Mouse (Mus musculus) activated CD4-positive, CD25-positive, alpha-beta regulatory T cell, adult 4 months (primary cell): ENCODE results near the gene Aoc1. TPM values are rescaled to one million over a fixed set of nuclear protein-coding genes. Genes with fewer than 3 reads are reported as not detected.
A peak's percentile ranks its signal among the peaks of the same experiment; 100 is the strongest.

Experiments used
- ATAC-seq: one replicate; pipeline ENCODE4 v1.8.0; 2017
- polyA plus RNA-seq, 2 experiments: library from polyadenylated mRNA; unstranded; fragments of 100-300 nt; shearing (Covaris generic); gene quantifications; one replicate each; pipeline ENCODE4 v1.2.1; 2017

Gene Aoc1
- not detected for polyA plus RNA-seq

- no peak for ATAC-seq
Observed at GRCm38 (mm10) chr6:48872596-48872995, at the start of gene Aoc1. Gene Aoc1 (plus strand): TSS chr6:48872896.

GRCm38 (mm10) chr6:48825016-48825415 lies 47.7 kb upstream of the Aoc1 start:
- ATAC-seq: no peak

GRCm38 (mm10) chr6:48828976-48829375 lies 43.7 kb upstream of the Aoc1 start:
- ATAC-seq: no peak

GRCm38 (mm10) chr6:48829651-48830050 lies 43.0 kb upstream of the Aoc1 start:
- ATAC-seq: peak; percentile 80

- ATAC-seq: no peak
Observed at GRCm38 (mm10) chr6:48830241-48830640, 42.5 kb upstream of the Aoc1 start.

GRCm38 (mm10) chr6:48831141-48831540 lies 41.6 kb upstream of the Aoc1 start:
- no peak for ATAC-seq

- ATAC-seq: no peak
Observed at GRCm38 (mm10) chr6:48832426-48832825, 40.3 kb upstream of the Aoc1 start.

- ATAC-seq: no peak
Observed at GRCm38 (mm10) chr6:48833515-48833914, 39.2 kb upstream of the Aoc1 start.

- no peak for ATAC-seq
Observed at GRCm38 (mm10) chr6:48835241-48835640, 37.5 kb upstream of the Aoc1 start.

GRCm38 (mm10) chr6:48836146-48836545 lies 36.5 kb upstream of the Aoc1 start:
- no peak for ATAC-seq

GRCm38 (mm10) chr6:48837516-48837915 lies 35.2 kb upstream of the Aoc1 start:
- no peak for ATAC-seq

GRCm38 (mm10) chr6:48838321-48839080 lies 34.2 kb upstream of the Aoc1 start:
- no peak for ATAC-seq

- no peak for ATAC-seq
Observed at GRCm38 (mm10) chr6:48840371-48840969, 32.2 kb upstream of the Aoc1 start, which contains the start of gene Tmem176a. Gene Tmem176a (plus strand): TSS chr6:48840919.

- ATAC-seq: no peak
Observed at GRCm38 (mm10) chr6:48840973-48841625, 31.6 kb upstream of the Aoc1 start, which contains the start of gene Tmem176b. Gene Tmem176b (minus strand): TSS chr6:48841496.

GRCm38 (mm10) chr6:48842111-48842842 lies 30.4 kb upstream of the Aoc1 start:
- ATAC-seq: no peak

- no peak for ATAC-seq
Observed at GRCm38 (mm10) chr6:48845086-48845485, 27.6 kb upstream of the Aoc1 start.

- ATAC-seq: no peak
Observed at GRCm38 (mm10) chr6:48851820-48852491, 20.7 kb upstream of the Aoc1 start.

- ATAC-seq: no peak
Observed at GRCm38 (mm10) chr6:48854155-48854554, 18.5 kb upstream of the Aoc1 start.

GRCm38 (mm10) chr6:48857613-48858302 lies 14.9 kb upstream of the Aoc1 start:
- ATAC-seq: no peak

- ATAC-seq: no peak
Observed at GRCm38 (mm10) chr6:48860130-48860815, 12.4 kb upstream of the Aoc1 start.

- ATAC-seq: no peak
Observed at GRCm38 (mm10) chr6:48860851-48861250, 11.8 kb upstream of the Aoc1 start.
